ENCODE assay signal across 11 mouse cellular contexts in the genomic region with DNA sequence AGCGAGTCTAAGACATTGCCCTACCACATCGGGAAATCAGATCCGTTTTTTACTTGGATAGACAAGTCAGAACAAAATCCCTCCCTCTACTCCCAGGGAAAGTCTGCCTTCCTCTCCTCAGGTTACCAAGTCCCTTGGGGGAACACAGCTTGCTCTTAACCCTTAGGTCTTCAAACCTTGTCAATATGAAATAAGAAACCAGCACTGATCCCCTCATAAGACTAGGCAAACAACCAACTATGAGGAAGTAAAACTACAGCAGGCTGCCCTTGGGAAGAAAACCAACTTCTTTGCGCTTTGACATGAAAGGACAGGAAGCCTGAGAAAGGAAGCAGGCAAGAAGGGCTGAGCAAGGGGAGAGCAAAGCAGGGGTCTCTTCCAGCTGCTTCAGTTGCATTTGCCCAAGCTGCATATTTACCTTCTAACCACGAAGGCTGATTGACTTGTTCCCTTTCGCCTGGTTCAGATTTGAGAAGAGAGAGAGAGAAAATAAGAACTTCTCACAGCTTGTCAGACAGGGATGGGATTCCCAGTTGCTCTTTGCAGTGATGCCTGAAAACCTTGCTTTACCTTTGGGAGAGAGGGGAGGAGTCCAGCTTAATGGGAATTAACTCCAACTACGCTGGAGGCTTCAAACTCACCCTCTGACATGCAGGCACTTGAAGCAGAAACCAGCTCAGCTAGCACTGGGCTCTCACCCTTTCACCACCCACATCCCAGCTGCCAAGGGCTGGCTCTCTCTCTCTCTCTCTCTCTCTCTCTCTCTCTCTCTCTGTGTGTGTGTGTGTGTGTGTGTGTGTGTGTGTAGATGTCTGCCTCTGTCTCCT. TPM values are rescaled to one million over a fixed set of nuclear protein-coding genes. Genes with fewer than 3 reads are reported as not detected.
DNase-seq lines count a peak whose midpoint lies in the region; ATAC-seq lines count a peak whose summit lies in the region.
"Had no signal": no experiment of that assay in that cellular context is flagged by ENCODE, and none has a peak within 500 bp of the region (broad histone marks: within the 10 kb centered on the region; RNA-seq: fewer than 3 reads in every experiment).

A gene (minus strand): TSS at position 713 of the 827 bp plus-strand sequence.

- H3K27me3 ChIP-seq in lung, embryonic 15.5 days: 0 out of 2 replicates have a peak, but pooled peaks cover 3% of the 10 kb centered on the region
- peaks cover 45% of the 10 kb centered on the region for H3K27me3 ChIP-seq in limb, embryonic 10.5 days (ENCODE audit: low read depth, poor library complexity, severe bottlenecking)

- peak; percentile 50; the same call in 1 of the 2 replicates for ATAC-seq in frontal cortex, adult (ENCODE audit: low TSS enrichment)
- ATAC-seq in lung, embryonic 15.5 days (ENCODE audit: borderline replicate concordance, extremely low read depth, low FRiP score, low TSS enrichment): no peak

- no peak within 1 kb of the TSS for H3K9ac ChIP-seq in lung, embryonic 15.5 days
- H3K9ac ChIP-seq: forebrain, embryonic 12.5 days had no signal

- 16% methylated on average over 7 of the region's 7 CpGs for WGBS in lung, embryonic 15.5 days
- 33% methylated on average over 7 of the region's 7 CpGs for WGBS in limb, embryonic 10.5 days

- H3K9me3 ChIP-seq in lung, embryonic 15.5 days: no peaks in the 10 kb centered on the region
- no peaks in the 10 kb centered on the region for H3K9me3 ChIP-seq in limb, embryonic 10.5 days (replicated peaks)
- H3K9me3 ChIP-seq: forebrain, embryonic 12.5 days had no signal

- H3K36me3 ChIP-seq in lung, embryonic 15.5 days: no peaks in the 10 kb centered on the region
- no peaks in the 10 kb centered on the region for H3K36me3 ChIP-seq in limb, embryonic 10.5 days
- H3K36me3 ChIP-seq: forebrain, embryonic 12.5 days had no signal

- H3K4me3 ChIP-seq in lung, embryonic 15.5 days: no peak within 1 kb of the TSS
- H3K4me3 ChIP-seq in limb, embryonic 10.5 days: peak within 1 kb of the TSS; percentile 8; the same call in 1 of the 2 replicates
- H3K4me3 ChIP-seq: forebrain, embryonic 12.5 days had no signal

- no peaks in the 10 kb centered on the region for H3K4me1 ChIP-seq in lung, embryonic 15.5 days
- 0 out of 2 replicates have a peak, but pooled peaks cover 4% of the 10 kb centered on the region for H3K4me1 ChIP-seq in limb, embryonic 10.5 days
- H3K4me1 ChIP-seq: forebrain, embryonic 12.5 days had no signal

- H3K27ac ChIP-seq in lung, embryonic 15.5 days: no peak within 1 kb of the TSS
- peak within 1 kb of the TSS; percentile 36; the same call in 1 of the 2 replicates for H3K27ac ChIP-seq in limb, embryonic 10.5 days
- H3K27ac ChIP-seq: forebrain, embryonic 12.5 days had no signal

- no peak for DNase-seq in frontal cortex, postnatal 25 days (ENCODE audit: low spot score in 2 of 2)
- DNase-seq in lung, adult 18-20 months: no peak
- peak; percentile 29 for DNase-seq in limb, embryonic 10.5 days (ENCODE audit: low spot score)
- DNase-seq in thymus, postnatal 14 days: peak; percentile 33
- DNase-seq in ovary, postnatal 14 days (ENCODE audit: low spot score): no peak
- DNase-seq in urinary bladder, adult 18-20 months (ENCODE audit: low spot score in 2 of 2): no peak
- DNase-seq: kidney, postnatal 36 days had no signal

- H3K4me2 ChIP-seq in lung, embryonic 15.5 days: peak within 1 kb of the TSS; percentile 8; the same call in 1 of the 2 replicates
- H3K4me2 ChIP-seq: forebrain, embryonic 12.5 days had no signal

RNA-seq across cellular contexts. Expression of the gene that starts here (rescaled TPM):
- 0.14 and 0.36 TPM in 2 replicates for polyA plus RNA-seq in lung, embryonic 15.5 days (2015; fragmentation: Nextera tagmentation; extraction: Ambion mirVana)
- polyA plus RNA-seq in limb, embryonic 10.5 days (2016; fragmentation: Nextera tagmentation; extraction: Ambion mirVana): 1.3 and 1.7 TPM in 2 replicates
- polyA plus RNA-seq: testis, adult 2 months had no signal

Comparison
In these comparisons a context has a peak if more than half of its experiments do, and no peak if none do; other contexts are left out.
1. DNase-seq: peak in limb, embryonic 10.5 days (single experiment) and thymus, postnatal 14 days (single experiment); none in frontal cortex, postnatal 25 days (0 of 2), lung, adult 18-20 months (0 of 2), ovary, postnatal 14 days (single experiment) and urinary bladder, adult 18-20 months (0 of 2).